Mouse (Mus musculus) embryonic facial prominence, embryonic 15.5 days (tissue): ENCODE results near the gene Baiap2l1. TPM values are rescaled to one million over a fixed set of nuclear protein-coding genes. Genes with fewer than 3 reads are reported as not detected.

Experiments
- ATAC-seq: fragments of 200-750 bp; cut with Nextera tagmentation; 2 replicates; pipeline ENCODE4 v1.8.0; 2017; ENCODE audit warnings: low read depth, moderate TSS enrichment; ENCODE audit not compliant: insufficient number of reproducible peaks, low FRiP score, low TSS enrichment
- H3K27ac ChIP-seq: fragments of 300-500 bp; sonication (generic); replicated peaks from 2 replicates; pipeline ENCODE4 v1.5.1; 2015; ENCODE audit warnings: mild to moderate bottlenecking, inconsistent platforms
- H3K27me3 ChIP-seq: fragments of 300-500 bp; sonication (generic); 2 replicates; pipeline ENCODE4 v1.6.1; 2015; ENCODE audit warnings: inconsistent platforms
- H3K36me3 ChIP-seq: fragments of 300-500 bp; sonication (generic); 2 replicates; pipeline ENCODE4 v1.6.1; 2015; ENCODE audit warnings: mild to moderate bottlenecking, inconsistent platforms
- H3K4me1 ChIP-seq: fragments of 300-500 bp; sonication (generic); 2 replicates; pipeline ENCODE4 v1.6.1; 2015; ENCODE audit warnings: inconsistent platforms
- H3K4me2 ChIP-seq: fragments of 300-500 bp; sonication (generic); replicated peaks from 2 replicates; pipeline ENCODE4 v1.6.1; 2015; ENCODE audit warnings: mild to moderate bottlenecking, inconsistent platforms
- H3K4me3 ChIP-seq: fragments of 300-500 bp; sonication (generic); replicated peaks from 2 replicates; pipeline ENCODE4 v1.5.1; 2015; ENCODE audit warnings: mild to moderate bottlenecking, inconsistent platforms
- H3K9ac ChIP-seq: fragments of 300-500 bp; sonication (generic); 2 replicates; pipeline ENCODE4 v1.6.1; 2015; ENCODE audit warnings: inconsistent platforms
- H3K9me3 ChIP-seq: fragments of 300-500 bp; sonication (generic); replicated peaks from 2 replicates; pipeline ENCODE4 v1.6.1; 2016; ENCODE audit warnings: inconsistent platforms
- WGBS: fragments of 180-500 bp; shearing (Covaris S2); methylation state at CpG from one replicate; pipeline ENCODE4 v1.1.7; 2015; 5-methylcytosine and 5-hydroxymethylcytosine counted together
- polyA plus RNA-seq: library from polyadenylated mRNA; unstranded; fragments of >200 nt; fragmentation: Nextera tagmentation; extraction: Ambion mirVana; gene quantifications from 2 replicates; pipeline ENCODE4 v1.2.1, GENCODE M21; 2015

Gene Baiap2l1
- polyA plus RNA-seq, 1 experiment from 2014 or later = 11.7 TPM

DNA sequence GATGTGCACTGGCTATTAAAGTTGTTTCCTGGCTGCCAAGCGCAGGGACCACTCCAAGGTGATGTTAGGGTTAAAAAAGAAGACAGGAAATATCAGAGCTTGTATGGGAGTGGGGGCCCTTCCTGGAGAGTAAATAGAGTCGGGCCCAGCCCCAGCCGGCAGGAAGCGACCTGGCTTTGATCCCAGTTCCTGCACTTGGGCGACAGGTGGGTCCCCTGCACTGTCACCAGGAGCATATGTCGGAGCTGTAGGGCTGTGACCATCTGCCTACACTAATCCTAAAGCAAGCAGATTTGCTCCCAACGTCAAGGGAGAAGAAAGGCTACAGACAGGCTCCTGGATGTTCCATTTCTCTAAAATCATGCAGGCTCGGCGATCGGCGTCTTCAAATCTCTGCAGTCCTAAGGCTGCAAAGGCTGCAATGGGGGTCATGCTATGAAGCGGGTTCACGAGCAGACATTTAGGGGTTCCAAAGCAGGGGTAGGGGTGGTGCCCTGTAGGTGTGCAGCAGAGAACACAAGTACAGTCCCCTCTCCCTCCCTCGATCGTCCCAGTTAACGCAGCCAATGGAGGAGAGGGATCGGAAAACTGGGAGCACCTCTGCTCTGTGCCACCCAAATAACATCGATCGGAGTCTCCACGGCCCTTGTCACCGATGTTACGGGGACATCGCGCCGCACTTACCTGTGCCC is 135.0 kb downstream of the Baiap2l1 start:
- peak; percentile 37 for ATAC-seq
- Histone ChIP-seq H3K9ac (peak overlapping the region; percentile 65), H3K27ac (peak overlapping the region; percentile 72), H3K27me3 (no peaks in the 10 kb centered on the region), H3K9me3 (no peaks in the 10 kb centered on the region), H3K4me3 (peak overlapping the region; percentile 74), H3K4me1 (peaks cover 21% of the 10 kb centered on the region), H3K36me3 (no peaks in the 10 kb centered on the region), H3K4me2 (peak overlapping the region; percentile 75)
- WGBS = 2% methylated on average over 25 of the region's 25 CpGs

DNA sequence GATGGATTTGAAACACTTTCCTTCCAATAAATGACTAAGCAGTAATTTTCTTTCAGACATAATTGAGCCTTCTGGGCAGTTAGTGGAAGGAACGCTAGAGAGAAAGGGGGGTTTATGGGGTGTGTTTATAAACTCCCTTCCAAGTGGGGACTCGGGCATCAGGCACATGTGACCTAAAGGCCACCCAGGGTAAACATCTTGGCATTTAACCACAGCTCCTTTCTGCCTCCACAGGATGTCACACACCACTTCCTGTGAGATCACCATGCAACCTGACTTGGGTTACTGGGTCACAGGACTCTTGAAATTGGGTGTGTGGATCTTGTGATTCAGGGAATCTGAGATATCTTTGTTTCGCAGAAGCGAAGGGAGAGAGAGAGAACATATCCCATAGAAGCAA is 136.6 kb downstream of the Baiap2l1 start:
- Histone ChIP-seq H3K4me2 (no peak overlapping the region), H3K27me3 (no peaks in the 10 kb centered on the region), H3K9ac (no peak overlapping the region), H3K36me3 (0 out of 2 replicates have a peak, but pooled peaks cover 9% of the 10 kb centered on the region), H3K27ac (no peak overlapping the region), H3K4me3 (no peak overlapping the region), H3K9me3 (no peaks in the 10 kb centered on the region), H3K4me1 (peaks cover 21% of the 10 kb centered on the region)
- no peak for ATAC-seq
- WGBS = 54% methylated on average over 4 of the region's 4 CpGs

DNA sequence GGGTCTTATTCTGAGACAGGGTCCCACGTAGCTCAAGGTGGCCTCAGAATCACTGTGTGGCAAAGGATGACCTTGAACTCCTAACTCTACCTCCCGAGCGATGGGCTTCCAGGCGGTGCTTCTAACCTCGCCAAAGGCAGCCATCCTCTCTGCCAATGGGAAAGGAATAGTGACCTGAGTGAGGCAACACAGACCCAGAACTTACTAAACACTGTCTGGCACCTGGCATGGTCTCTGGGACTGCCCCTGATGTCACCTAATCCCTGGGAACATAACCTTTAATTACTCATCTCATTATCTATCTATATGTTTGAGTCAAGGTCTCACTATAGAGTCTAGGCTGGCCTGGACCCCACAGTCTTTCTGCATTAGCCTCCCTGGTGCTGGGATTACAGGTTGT is 138.0 kb downstream of the Baiap2l1 start:
- Histone ChIP-seq H3K4me3 (no peak overlapping the region), H3K9ac (no peak overlapping the region), H3K4me1 (peaks cover 21% of the 10 kb centered on the region), H3K9me3 (no peaks in the 10 kb centered on the region), H3K4me2 (no peak overlapping the region), H3K27ac (no peak overlapping the region), H3K27me3 (no peaks in the 10 kb centered on the region), H3K36me3 (0 out of 2 replicates have a peak, but pooled peaks cover 15% of the 10 kb centered on the region)
- WGBS = 86% methylated on average over 5 of the region's 5 CpGs
- ATAC-seq = no peak

DNA sequence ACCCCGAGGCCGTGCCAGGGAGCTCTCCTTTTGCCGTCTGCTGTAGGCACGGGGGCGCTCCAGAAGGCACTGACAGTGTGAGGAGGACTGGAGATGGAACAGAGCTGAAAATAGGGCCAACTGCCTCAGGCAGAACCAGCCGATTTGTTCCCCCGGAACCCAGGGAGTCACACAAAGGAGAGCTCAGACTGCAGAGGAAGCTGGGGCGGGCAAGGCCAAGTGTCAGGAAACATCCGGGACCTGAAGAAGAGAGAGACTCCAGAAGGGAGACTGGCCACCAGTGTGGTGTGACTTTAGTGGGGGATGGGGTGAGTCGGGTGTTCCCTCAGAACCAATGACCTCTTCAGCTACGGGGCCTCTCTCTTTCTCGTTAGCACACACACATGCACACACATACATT is 138.6 kb downstream of the Baiap2l1 start:
- Histone ChIP-seq H3K4me3 (no peak overlapping the region), H3K9me3 (no peaks in the 10 kb centered on the region), H3K27ac (no peak overlapping the region), H3K4me1 (peaks cover 17% of the 10 kb centered on the region), H3K36me3 (0 out of 2 replicates have a peak, but pooled peaks cover 19% of the 10 kb centered on the region), H3K27me3 (no peaks in the 10 kb centered on the region), H3K9ac (no peak overlapping the region), H3K4me2 (no peak overlapping the region)
- WGBS = 44% methylated on average over 12 of the region's 12 CpGs
- ATAC-seq = no peak

DNA sequence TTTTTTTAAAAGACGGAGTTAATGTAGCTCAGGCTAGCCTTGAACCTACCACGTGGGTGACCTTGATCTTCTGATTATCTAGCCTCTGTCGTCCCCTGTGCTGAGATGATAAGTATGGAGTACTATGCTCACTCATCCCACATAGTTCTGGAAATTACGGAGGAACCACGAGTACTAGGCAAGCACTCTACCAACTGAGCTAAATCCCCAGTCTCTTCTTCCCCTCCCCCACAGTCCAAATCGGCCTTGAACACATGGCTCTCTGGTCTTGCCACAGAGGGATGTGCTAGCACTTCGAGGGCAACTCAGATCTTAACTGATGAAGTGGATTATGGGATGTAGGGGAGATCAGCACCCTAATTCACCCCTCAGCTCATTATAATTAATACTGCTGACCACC is 139.9 kb downstream of the Baiap2l1 start:
- Histone ChIP-seq H3K4me1 (peaks cover 13% of the 10 kb centered on the region), H3K27me3 (no peaks in the 10 kb centered on the region), H3K4me2 (no peak overlapping the region), H3K27ac (no peak overlapping the region), H3K36me3 (peaks cover 30% of the 10 kb centered on the region; the same call in 1 of the 2 replicates), H3K9me3 (no peaks in the 10 kb centered on the region), H3K4me3 (no peak overlapping the region), H3K9ac (no peak overlapping the region)
- WGBS = 89% methylated on average over 7 of the region's 7 CpGs
- ATAC-seq = no peak

DNA sequence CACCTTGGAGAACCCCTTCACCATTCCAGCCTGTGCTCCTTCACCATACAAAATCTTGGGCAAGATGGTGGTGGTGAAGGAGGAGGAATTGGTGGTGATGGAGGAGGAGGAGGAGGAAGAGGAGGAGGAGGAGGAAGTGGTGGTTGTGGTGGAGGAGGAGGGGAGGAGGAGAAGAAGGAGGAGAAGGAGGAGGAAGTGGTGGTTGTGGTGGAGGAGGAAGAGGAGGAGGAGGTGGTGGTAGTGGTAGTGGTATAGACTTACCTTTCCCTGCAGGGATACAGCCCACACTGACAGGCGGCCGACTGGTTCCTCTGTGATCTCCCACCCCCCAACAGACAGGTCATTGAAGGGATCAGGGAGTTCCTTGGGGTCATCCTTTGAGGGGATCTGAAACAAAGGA is 141.9 kb downstream of the Baiap2l1 start:
- Histone ChIP-seq H3K4me2 (no peak overlapping the region), H3K27ac (no peak overlapping the region), H3K4me1 (no peaks in the 10 kb centered on the region), H3K9me3 (no peaks in the 10 kb centered on the region), H3K4me3 (no peak overlapping the region), H3K27me3 (no peaks in the 10 kb centered on the region), H3K9ac (no peak overlapping the region), H3K36me3 (peaks cover 42% of the 10 kb centered on the region; the same call in 1 of the 2 replicates)
- ATAC-seq = no peak
- WGBS = 80% methylated on average over 2 of the region's 2 CpGs

Other genes starting within 250 kb of the Baiap2l1 start
- 0.74 and 0.79 TPM in 2 replicates for gene Bhlha15, start 167.8 kb downstream of the Baiap2l1 start, polyA plus RNA-seq
- gene Tecpr1, start 134.5 kb downstream of the Baiap2l1 start, polyA plus RNA-seq = 25.9 and 26.1 TPM in 2 replicates
- 112 and 118 TPM in 2 replicates for gene Bri3, start 113.7 kb downstream of the Baiap2l1 start, polyA plus RNA-seq
- 1.3 and 1.5 TPM in 2 replicates for gene Nptx2, start 187.8 kb upstream of the Baiap2l1 start, polyA plus RNA-seq